9 mouse cellular contexts compared by ENCODE assay signal in genomic region chr1:139080517-139081386, GRCm38 (mm10).
DNase-seq lines count a peak whose midpoint lies in the region; ATAC-seq and TF ChIP-seq lines count a peak whose summit lies in the region.
"Had no signal": no experiment of that assay in that cellular context is flagged by ENCODE, and none has a peak within 500 bp of the region (broad histone marks: within the 10 kb centered on the region; RNA-seq: fewer than 3 reads in every experiment).

No protein-coding gene starts in this region.

- TF ChIP-seq CTCF in brain, embryonic 14.5 days (IDR thresholded peaks at IDR 0.05; ENCODE audit: borderline replicate concordance, extremely low read depth, insufficient read depth, insufficient read length), result no peak

- no peak overlapping the region for H3K9ac ChIP-seq in forebrain, embryonic 11.5 days (ENCODE audit: low read length)
- no peak overlapping the region for H3K9ac ChIP-seq in midbrain, embryonic 12.5 days (replicated peaks)
- no peak overlapping the region for H3K9ac ChIP-seq in kidney, embryonic 14.5 days (ENCODE audit: low read depth, low read length)

- no peaks in the 10 kb centered on the region for H3K36me3 ChIP-seq in forebrain, embryonic 11.5 days (ENCODE audit: control insufficient read depth, insufficient read depth, low read length)
- no peaks in the 10 kb centered on the region for H3K36me3 ChIP-seq in forebrain, embryonic 10.5 days (replicated peaks)
- no peaks in the 10 kb centered on the region for H3K36me3 ChIP-seq in midbrain, embryonic 12.5 days
- H3K36me3 ChIP-seq in kidney, embryonic 14.5 days (ENCODE audit: control insufficient read depth, insufficient read depth, low read length), result no peaks in the 10 kb centered on the region

- peak; percentile 77 for ATAC-seq in forebrain, embryonic 11.5 days (replicated peaks; ENCODE audit: low FRiP score)
- ATAC-seq in midbrain, embryonic 12.5 days (ENCODE audit: low FRiP score, low read depth), result peak; percentile 89
- no peak for ATAC-seq in kidney, embryonic 14.5 days (ENCODE audit: low FRiP score, low TSS enrichment)

- DNase-seq in forebrain, embryonic 11.5 days (ENCODE audit: low spot score), result peak; percentile 58
- DNase-seq in forebrain, embryonic 10.5 days (ENCODE audit: extremely low spot score, low spot score), result no peak
- peak; percentile 95 for DNase-seq in brain, embryonic 14.5 days (ENCODE audit: low read depth)
- DNase-seq in gastrocnemius, postnatal 25 days, result peak; percentile 30
- DNase-seq in yolk sac, embryonic 10.5 days (ENCODE audit: low spot score), result no peak
- DNase-seq in B cell, adult 2 months, result no peak

- no peak overlapping the region for H3K4me2 ChIP-seq in forebrain, embryonic 11.5 days (ENCODE audit: low read depth, low read length, severe bottlenecking)
- no peak overlapping the region for H3K4me2 ChIP-seq in midbrain, embryonic 12.5 days (replicated peaks)
- no peak overlapping the region for H3K4me2 ChIP-seq in kidney, embryonic 14.5 days (replicated peaks; ENCODE audit: low read depth, low read length)

- no peaks in the 10 kb centered on the region for H3K9me3 ChIP-seq in forebrain, embryonic 11.5 days (ENCODE audit: control insufficient read depth, low read length)
- H3K9me3 ChIP-seq in forebrain, embryonic 10.5 days, result no peaks in the 10 kb centered on the region
- H3K9me3 ChIP-seq in midbrain, embryonic 12.5 days, result no peaks in the 10 kb centered on the region
- no peaks in the 10 kb centered on the region for H3K9me3 ChIP-seq in kidney, embryonic 14.5 days (ENCODE audit: control insufficient read depth, low read length)
- H3K9me3 ChIP-seq: megakaryocyte, embryonic 14.5 days had no signal

- no peaks in the 10 kb centered on the region for H3K27me3 ChIP-seq in forebrain, embryonic 11.5 days (ENCODE audit: control insufficient read depth, insufficient read depth, low read length)
- H3K27me3 ChIP-seq in forebrain, embryonic 10.5 days (ENCODE audit: poor library complexity, severe bottlenecking), result no peaks in the 10 kb centered on the region
- H3K27me3 ChIP-seq in midbrain, embryonic 12.5 days, result no peaks in the 10 kb centered on the region
- no peaks in the 10 kb centered on the region for H3K27me3 ChIP-seq in kidney, embryonic 14.5 days (ENCODE audit: control insufficient read depth, insufficient read depth, low read length)
- H3K27me3 ChIP-seq: megakaryocyte, embryonic 14.5 days had no signal

- no peak overlapping the region for H3K4me3 ChIP-seq in forebrain, embryonic 11.5 days (ENCODE audit: low read depth, low read length)
- H3K4me3 ChIP-seq in forebrain, embryonic 10.5 days, result no peak overlapping the region
- no peak overlapping the region for H3K4me3 ChIP-seq in midbrain, embryonic 12.5 days
- H3K4me3 ChIP-seq in kidney, embryonic 14.5 days (ENCODE audit: low read length), result no peak overlapping the region
- H3K4me3 ChIP-seq: megakaryocyte, embryonic 14.5 days had no signal

- WGBS in forebrain, embryonic 11.5 days, result 74% methylated on average over 16 of the region's 16 CpGs
- 87% methylated on average over 16 of the region's 16 CpGs for WGBS in forebrain, embryonic 10.5 days
- 65% methylated on average over 16 of the region's 16 CpGs for whole genome bisulfite sequencing in midbrain, embryonic 12.5 days
- 73% methylated on average over 16 of the region's 16 CpGs for WGBS in kidney, embryonic 14.5 days

- TF ChIP-seq POLR2A in brain, embryonic 14.5 days (IDR thresholded peaks at IDR 0.05; ENCODE audit: borderline replicate concordance, extremely low read depth, insufficient read depth, insufficient read length, poor library complexity, severe bottlenecking), result no peak

- H3K4me1 ChIP-seq in forebrain, embryonic 11.5 days (replicated peaks; ENCODE audit: control insufficient read depth, insufficient read depth, low read length), result no peaks in the 10 kb centered on the region; the same call in 1 of the 2 replicates
- peaks cover 12% of the 10 kb centered on the region; the same call in 1 of the 2 replicates for H3K4me1 ChIP-seq in forebrain, embryonic 10.5 days
- peaks cover 15% of the 10 kb centered on the region; the same call in 1 of the 2 replicates for H3K4me1 ChIP-seq in midbrain, embryonic 12.5 days
- H3K4me1 ChIP-seq in kidney, embryonic 14.5 days (ENCODE audit: control insufficient read depth, insufficient read depth, low read length), result no peaks in the 10 kb centered on the region

- no peak overlapping the region; the same call in 1 of the 2 replicates for H3K27ac ChIP-seq in forebrain, embryonic 11.5 days (ENCODE audit: low read depth, low read length)
- H3K27ac ChIP-seq in forebrain, embryonic 10.5 days, result no peak overlapping the region
- H3K27ac ChIP-seq in midbrain, embryonic 12.5 days (replicated peaks), result peak overlapping the region; percentile 47
- H3K27ac ChIP-seq in kidney, embryonic 14.5 days (ENCODE audit: low read depth, low read length), result no peak overlapping the region

Comparison
In these comparisons a context has a peak if more than half of its experiments do, and no peak if none do; other contexts are left out.
1. DNase-seq: peak in forebrain, embryonic 11.5 days (single experiment), brain, embryonic 14.5 days (single experiment) and gastrocnemius, postnatal 25 days (single experiment); none in forebrain, embryonic 10.5 days (single experiment), yolk sac, embryonic 10.5 days (single experiment) and B cell, adult 2 months (0 of 2).